Mouse (Mus musculus): ENCODE data around the gene Spryd3.

DNA sequence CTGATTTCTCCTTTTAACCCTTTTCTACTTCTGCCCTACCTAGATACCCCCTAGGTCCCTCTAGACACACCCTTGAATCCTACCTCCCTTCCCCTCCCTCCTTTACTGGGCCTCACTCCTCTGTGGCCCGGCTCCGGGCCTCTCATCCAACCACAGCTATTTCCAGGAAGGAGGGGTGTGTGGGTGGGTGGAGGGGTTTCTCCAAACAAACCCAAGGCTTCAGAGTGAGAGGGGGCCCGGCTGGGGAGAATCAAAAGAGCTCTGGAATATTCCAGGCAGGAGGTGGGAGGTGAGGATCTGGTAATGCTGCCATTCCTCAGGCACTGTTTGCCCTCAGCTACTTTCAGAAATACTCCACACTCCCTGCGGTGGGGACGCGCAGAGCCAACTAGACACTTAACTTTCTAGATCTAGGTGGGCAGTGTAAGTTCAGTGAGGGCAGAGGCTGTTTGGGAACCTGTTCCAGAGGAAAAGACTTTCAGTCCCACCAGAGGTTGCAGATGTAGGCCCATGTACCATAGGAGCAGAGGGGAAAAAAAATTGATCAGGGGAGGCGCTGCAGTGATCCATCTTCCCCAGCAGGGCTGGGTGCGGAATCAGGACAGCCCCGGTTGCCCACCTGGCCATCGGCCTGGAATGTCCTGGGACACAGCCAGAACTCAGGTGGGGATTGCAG lies 34.9 kb downstream of the Spryd3 start:
- TF ChIP-seq CTCF (IDR thresholded peaks at IDR 0.05; ENCODE audit: low read depth, low read length) (no peak), POLR2A (IDR thresholded peaks at IDR 0.05; ENCODE audit: borderline replicate concordance, low read depth, low read length) (no peak)

Measured in bone marrow macrophage, adult 2 months (primary cell).